Mouse (Mus musculus): Measurements from ENCODE around the gene Fbxl16.

DNA sequence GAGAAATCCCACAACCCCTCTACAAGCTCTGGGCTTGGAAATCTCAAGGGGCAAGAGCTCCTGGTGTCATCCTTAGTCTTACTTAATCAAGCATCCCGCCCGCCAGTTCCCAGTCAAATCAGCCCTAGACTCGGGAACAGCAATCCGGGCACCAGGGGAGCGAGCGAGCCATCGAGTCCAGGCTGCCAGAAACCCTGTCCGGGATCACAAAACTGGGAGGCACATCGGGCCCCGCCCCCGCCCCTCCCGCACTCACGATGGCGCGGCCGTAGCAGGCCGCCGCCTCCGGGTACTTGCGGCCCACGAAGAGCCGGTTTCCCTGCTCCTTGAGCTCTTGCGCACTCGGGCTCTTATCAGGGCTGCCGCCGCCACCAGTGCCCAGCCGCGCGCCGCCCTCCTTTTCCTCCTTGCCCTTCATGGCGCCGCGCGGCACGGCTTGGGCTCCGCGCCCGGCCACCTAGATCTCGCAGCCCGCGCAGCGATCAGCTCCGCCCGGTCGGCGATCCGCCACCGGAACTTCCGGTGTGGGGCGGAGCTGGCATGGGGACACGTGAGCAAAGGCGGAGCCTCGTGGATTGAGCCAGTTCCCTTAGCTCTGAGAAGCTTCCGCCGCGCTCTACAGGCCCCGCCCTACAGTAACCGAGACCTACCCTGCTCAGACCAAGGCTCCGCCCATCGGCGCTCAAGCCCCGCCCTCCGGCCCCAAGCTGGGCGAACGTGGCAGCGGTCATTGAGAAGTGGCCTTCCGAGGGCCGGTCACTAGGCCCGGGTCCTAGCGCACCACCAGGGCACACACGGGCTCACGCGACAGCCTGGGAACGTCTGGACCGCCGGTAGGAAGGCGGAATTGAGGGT, 23.8 kb downstream of the Fbxl16 start:
- peak; percentile 66 for TF ChIP-seq POLR2A (IDR thresholded peaks at IDR 0.05; ENCODE audit: extremely low read depth, insufficient read depth, low read length)
- TF ChIP-seq CTCF (IDR thresholded peaks at IDR 0.05; ENCODE audit: low read depth, low read length), result 0 out of 2 replicates have a peak, but pooled peaks have one; percentile 2

Data from liver, adult 2 months (tissue).